Comparison of ENCODE assay signal across 14 mouse cellular contexts in the genomic region with DNA sequence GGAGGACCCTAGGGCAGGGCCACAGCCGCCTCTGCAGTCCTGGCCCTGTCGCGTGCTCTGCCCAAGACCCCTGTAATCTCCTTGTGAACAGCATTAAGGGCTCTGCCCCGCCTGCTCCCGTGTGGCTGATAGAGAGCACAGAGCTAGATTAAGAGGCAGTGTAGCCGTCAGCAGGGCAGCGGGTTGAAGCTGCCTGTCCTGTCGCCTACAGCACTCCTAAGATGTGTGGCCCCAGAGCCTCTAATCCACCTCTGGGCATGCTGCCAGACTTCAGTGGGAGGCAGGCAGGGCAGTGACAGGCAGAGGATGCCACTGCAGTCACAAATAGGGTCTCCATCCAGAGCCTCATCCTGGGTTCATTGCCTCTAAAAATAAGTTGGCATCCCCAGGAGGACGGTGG. TPM values are rescaled to one million over a fixed set of nuclear protein-coding genes. Genes with fewer than 3 reads are reported as not detected.
DNase-seq lines count a peak whose midpoint lies in the region; ATAC-seq and TF ChIP-seq lines count a peak whose summit lies in the region.
"Had no signal": no experiment of that assay in that cellular context is flagged by ENCODE, and none has a peak within 500 bp of the region (broad histone marks: within the 10 kb centered on the region; RNA-seq: fewer than 3 reads in every experiment).

No protein-coding gene starts in this region.

- H3K27ac ChIP-seq in forebrain, embryonic 10.5 days: no peak overlapping the region
- no peak overlapping the region for H3K27ac ChIP-seq in forebrain, postnatal 0 days (ENCODE audit: low read depth, low read length)
- H3K27ac ChIP-seq in hindbrain, embryonic 13.5 days: no peak overlapping the region
- H3K27ac ChIP-seq in hindbrain, embryonic 11.5 days (ENCODE audit: low read depth, low read length): no peak overlapping the region
- 0 out of 2 replicates have a peak overlapping the region, but pooled peaks have one; percentile 28 for H3K27ac ChIP-seq in midbrain, embryonic 10.5 days (replicated peaks)
- no peak overlapping the region for H3K27ac ChIP-seq in gastrocnemius, adult 2 months
- H3K27ac ChIP-seq: kidney, postnatal 0 days had no signal

- intact Hi-C loops in gastrocnemius, adult 2 months (cut with DNase I): no loop called here

- no peak for TF ChIP-seq POLR2A in brain, embryonic 14.5 days (IDR thresholded peaks at IDR 0.05; ENCODE audit: borderline replicate concordance, extremely low read depth, insufficient read depth, insufficient read length, poor library complexity, severe bottlenecking)

- ATAC-seq in forebrain, postnatal 0 days: no peak
- ATAC-seq in hindbrain, embryonic 13.5 days (ENCODE audit: low FRiP score): no peak
- ATAC-seq in hindbrain, embryonic 11.5 days (ENCODE audit: low FRiP score): no peak
- ATAC-seq: hindbrain, embryonic 16.5 days had no signal

- peak overlapping the region; percentile 12; the same call in 1 of the 2 replicates for H3K4me3 ChIP-seq in forebrain, embryonic 10.5 days
- H3K4me3 ChIP-seq in forebrain, postnatal 0 days (ENCODE audit: low read depth, low read length): no peak overlapping the region
- H3K4me3 ChIP-seq in hindbrain, embryonic 13.5 days: no peak overlapping the region
- H3K4me3 ChIP-seq in hindbrain, embryonic 11.5 days (ENCODE audit: low read depth, low read length): no peak overlapping the region
- H3K4me3 ChIP-seq in midbrain, embryonic 10.5 days: peak overlapping the region; percentile 20; the same call in 1 of the 2 replicates
- H3K4me3 ChIP-seq in gastrocnemius, adult 2 months: no peak overlapping the region

- no peaks in the 10 kb centered on the region for H3K9me3 ChIP-seq in forebrain, embryonic 10.5 days
- no peaks in the 10 kb centered on the region for H3K9me3 ChIP-seq in forebrain, postnatal 0 days (ENCODE audit: low read length)
- no peaks in the 10 kb centered on the region for H3K9me3 ChIP-seq in hindbrain, embryonic 13.5 days
- no peaks in the 10 kb centered on the region for H3K9me3 ChIP-seq in hindbrain, embryonic 11.5 days (ENCODE audit: control insufficient read depth, low read length)
- H3K9me3 ChIP-seq in midbrain, embryonic 10.5 days (replicated peaks): no peaks in the 10 kb centered on the region

- no peak overlapping the region for H3K4me2 ChIP-seq in forebrain, postnatal 0 days (ENCODE audit: low read depth)
- H3K4me2 ChIP-seq in hindbrain, embryonic 13.5 days: no peak overlapping the region
- H3K4me2 ChIP-seq in hindbrain, embryonic 11.5 days (replicated peaks; ENCODE audit: low read depth, low read length): no peak overlapping the region

- H3K27me3 ChIP-seq in forebrain, embryonic 10.5 days (ENCODE audit: poor library complexity, severe bottlenecking): no peaks in the 10 kb centered on the region
- no peaks in the 10 kb centered on the region for H3K27me3 ChIP-seq in forebrain, postnatal 0 days (ENCODE audit: insufficient read depth, low read length)
- H3K27me3 ChIP-seq in hindbrain, embryonic 13.5 days: no peaks in the 10 kb centered on the region
- no peaks in the 10 kb centered on the region for H3K27me3 ChIP-seq in hindbrain, embryonic 11.5 days (ENCODE audit: control insufficient read depth, insufficient read depth, low read length)
- no peaks in the 10 kb centered on the region; the same call in 1 of the 2 replicates for H3K27me3 ChIP-seq in midbrain, embryonic 10.5 days (ENCODE audit: low read depth, poor library complexity, severe bottlenecking)

- WGBS in forebrain, embryonic 10.5 days: 87% methylated on average over 9 of the region's 9 CpGs
- WGBS in forebrain, postnatal 0 days: 46% methylated on average over 9 of the region's 9 CpGs
- WGBS in hindbrain, embryonic 13.5 days: 74% methylated on average over 9 of the region's 9 CpGs
- WGBS in hindbrain, embryonic 11.5 days: 90% methylated on average over 9 of the region's 9 CpGs
- WGBS in midbrain, embryonic 10.5 days: 73% methylated on average over 9 of the region's 9 CpGs

- peaks cover 15% of the 10 kb centered on the region for H3K4me1 ChIP-seq in forebrain, embryonic 10.5 days
- H3K4me1 ChIP-seq in forebrain, postnatal 0 days (ENCODE audit: insufficient read depth): no peaks in the 10 kb centered on the region
- peaks cover 10% of the 10 kb centered on the region for H3K4me1 ChIP-seq in hindbrain, embryonic 13.5 days (replicated peaks)
- peaks cover 3% of the 10 kb centered on the region; the same call in 1 of the 2 replicates for H3K4me1 ChIP-seq in hindbrain, embryonic 11.5 days (replicated peaks; ENCODE audit: control insufficient read depth, insufficient read depth, low read length)
- H3K4me1 ChIP-seq in midbrain, embryonic 10.5 days: peaks cover 75% of the 10 kb centered on the region

- TF ChIP-seq CTCF in forebrain, postnatal 0 days (IDR thresholded peaks at IDR 0.05; ENCODE audit: low read depth): no peak
- TF ChIP-seq CTCF in brain, embryonic 14.5 days (IDR thresholded peaks at IDR 0.05; ENCODE audit: borderline replicate concordance, extremely low read depth, insufficient read depth, insufficient read length): no peak
- no peak for TF ChIP-seq CTCF in gastrocnemius, adult 2 months (IDR thresholded peaks at IDR 0.05)

- no peak overlapping the region for H3K9ac ChIP-seq in forebrain, postnatal 0 days
- H3K9ac ChIP-seq in hindbrain, embryonic 13.5 days: peak overlapping the region; percentile 9
- H3K9ac ChIP-seq in hindbrain, embryonic 11.5 days (ENCODE audit: low read depth, low read length): no peak overlapping the region

- peaks cover 77% of the 10 kb centered on the region for H3K36me3 ChIP-seq in forebrain, embryonic 10.5 days (replicated peaks)
- H3K36me3 ChIP-seq in forebrain, postnatal 0 days (ENCODE audit: insufficient read depth): peaks cover 70% of the 10 kb centered on the region
- peaks cover 74% of the 10 kb centered on the region for H3K36me3 ChIP-seq in hindbrain, embryonic 13.5 days
- peaks cover 22% of the 10 kb centered on the region for H3K36me3 ChIP-seq in hindbrain, embryonic 11.5 days (ENCODE audit: control insufficient read depth, insufficient read depth, low read length)
- H3K36me3 ChIP-seq in midbrain, embryonic 10.5 days: peaks cover 80% of the 10 kb centered on the region

- DNase-seq in forebrain, embryonic 10.5 days (ENCODE audit: extremely low spot score, low spot score): no peak
- no peak for DNase-seq in forebrain, postnatal 0 days
- DNase-seq in hindbrain, embryonic 11.5 days (ENCODE audit: low spot score): no peak
- peak; percentile 76 for DNase-seq in brain, embryonic 14.5 days (ENCODE audit: low read depth)
- DNase-seq in midbrain, embryonic 10.5 days (ENCODE audit: low spot score): no peak
- no peak for DNase-seq in gastrocnemius, adult 2 months
- DNase-seq in T-cell, adult 2 months (ENCODE audit: low spot score): no peak
- DNase-seq: adrenal gland, adult 2 months; layer of hippocampus, postnatal 36 days; lung, postnatal 4 days; right cerebral cortex, postnatal 14 days had no signal

RNA-seq across cellular contexts. Expression of gene Ndufs7, which starts 6.8 kb away (rescaled TPM):
- 309 and 314 TPM in 2 replicates for polyA plus RNA-seq in forebrain, embryonic 10.5 days (2016; fragmentation: Nextera tagmentation; extraction: Ambion mirVana)
- 162 and 212 TPM in 2 replicates for total RNA-seq in forebrain, postnatal 0 days (2014; rRNA removed)
- polyA plus RNA-seq in forebrain, postnatal 0 days (2015; fragmentation: Nextera tagmentation; extraction: Ambion mirVana): 343 and 394 TPM in 2 replicates
- 253 and 263 TPM in 2 replicates for polyA plus RNA-seq in hindbrain, embryonic 13.5 days (2015; fragmentation: Nextera tagmentation; extraction: Ambion mirVana)
- 242 and 245 TPM in 2 replicates for polyA plus RNA-seq in hindbrain, embryonic 11.5 days (2014; fragmentation: Nextera tagmentation; extraction: Ambion mirVana)
- polyA plus RNA-seq in brain, embryonic 14.5 days (2012; rRNA removed): 272 and 426 TPM in 2 replicates
- polyA plus RNA-seq in midbrain, embryonic 10.5 days (2016; fragmentation: Nextera tagmentation; extraction: Ambion mirVana): 288 and 314 TPM in 2 replicates
- total RNA-seq in gastrocnemius, adult 2 months (2021): 100 to 1,000 TPM; 496 to 663 TPM

RNA-seq across cellular contexts. Expression of gene Mum1, which starts 15.9 kb away (rescaled TPM):
- polyA plus RNA-seq in forebrain, embryonic 10.5 days (2016; fragmentation: Nextera tagmentation; extraction: Ambion mirVana): 89.4 and 98.3 TPM in 2 replicates
- total RNA-seq in forebrain, postnatal 0 days (2014; rRNA removed): 57.6 and 60.7 TPM in 2 replicates
- polyA plus RNA-seq in forebrain, postnatal 0 days (2015; fragmentation: Nextera tagmentation; extraction: Ambion mirVana): 41.1 and 50.4 TPM in 2 replicates
- polyA plus RNA-seq in hindbrain, embryonic 13.5 days (2015; fragmentation: Nextera tagmentation; extraction: Ambion mirVana): 47.3 and 49.9 TPM in 2 replicates
- polyA plus RNA-seq in hindbrain, embryonic 11.5 days (2014; fragmentation: Nextera tagmentation; extraction: Ambion mirVana): 49.4 and 57.3 TPM in 2 replicates
- 59.1 and 61.2 TPM in 2 replicates for polyA plus RNA-seq in brain, embryonic 14.5 days (2012; rRNA removed)
- 154 and 166 TPM in 2 replicates for polyA plus RNA-seq in midbrain, embryonic 10.5 days (2016; fragmentation: Nextera tagmentation; extraction: Ambion mirVana)
- total RNA-seq in gastrocnemius, adult 2 months (2021): 10 to 100 TPM; 12.2 to 19.2 TPM

RNA-seq across cellular contexts. Expression of gene Gamt, which starts 18.7 kb away (rescaled TPM):
- polyA plus RNA-seq in forebrain, embryonic 10.5 days (2016; fragmentation: Nextera tagmentation; extraction: Ambion mirVana): 18.3 and 19.1 TPM in 2 replicates
- 15.2 and 18.2 TPM in 2 replicates for total RNA-seq in forebrain, postnatal 0 days (2014; rRNA removed)
- 20.8 and 21.8 TPM in 2 replicates for polyA plus RNA-seq in forebrain, postnatal 0 days (2015; fragmentation: Nextera tagmentation; extraction: Ambion mirVana)
- polyA plus RNA-seq in hindbrain, embryonic 13.5 days (2015; fragmentation: Nextera tagmentation; extraction: Ambion mirVana): 22.3 and 24.9 TPM in 2 replicates
- polyA plus RNA-seq in hindbrain, embryonic 11.5 days (2014; fragmentation: Nextera tagmentation; extraction: Ambion mirVana): 30.3 and 30.4 TPM in 2 replicates
- 15.3 and 19.8 TPM in 2 replicates for polyA plus RNA-seq in brain, embryonic 14.5 days (2012; rRNA removed)
- polyA plus RNA-seq in midbrain, embryonic 10.5 days (2016; fragmentation: Nextera tagmentation; extraction: Ambion mirVana): 32.5 and 35.5 TPM in 2 replicates
- total RNA-seq in gastrocnemius, adult 2 months (2021): 10 to 100 TPM; 14.0 to 28.5 TPM

RNA-seq across cellular contexts. Expression of gene Dazap1, which starts 19.2 kb away (rescaled TPM):
- polyA plus RNA-seq in forebrain, embryonic 10.5 days (2016; fragmentation: Nextera tagmentation; extraction: Ambion mirVana): 48.2 and 52.3 TPM in 2 replicates
- total RNA-seq in forebrain, postnatal 0 days (2014; rRNA removed): 120 and 122 TPM in 2 replicates
- 42.4 and 46.1 TPM in 2 replicates for polyA plus RNA-seq in forebrain, postnatal 0 days (2015; fragmentation: Nextera tagmentation; extraction: Ambion mirVana)
- 61.6 and 66.2 TPM in 2 replicates for polyA plus RNA-seq in hindbrain, embryonic 13.5 days (2015; fragmentation: Nextera tagmentation; extraction: Ambion mirVana)
- polyA plus RNA-seq in hindbrain, embryonic 11.5 days (2014; fragmentation: Nextera tagmentation; extraction: Ambion mirVana): 46.8 and 47.3 TPM in 2 replicates
- 158 and 207 TPM in 2 replicates for polyA plus RNA-seq in brain, embryonic 14.5 days (2012; rRNA removed)
- 43.7 and 50.6 TPM in 2 replicates for polyA plus RNA-seq in midbrain, embryonic 10.5 days (2016; fragmentation: Nextera tagmentation; extraction: Ambion mirVana)
- 10 to 100 TPM; 34.2 to 38.4 TPM for total RNA-seq in gastrocnemius, adult 2 months (2021)

RNA-seq across cellular contexts. Expression of gene Rps15, which starts 50.2 kb away (rescaled TPM):
- polyA plus RNA-seq in forebrain, embryonic 10.5 days (2016; fragmentation: Nextera tagmentation; extraction: Ambion mirVana): 1,138 and 1,144 TPM in 2 replicates
- 1,181 and 1,718 TPM in 2 replicates for total RNA-seq in forebrain, postnatal 0 days (2014; rRNA removed)
- polyA plus RNA-seq in forebrain, postnatal 0 days (2015; fragmentation: Nextera tagmentation; extraction: Ambion mirVana): 681 and 897 TPM in 2 replicates
- polyA plus RNA-seq in hindbrain, embryonic 13.5 days (2015; fragmentation: Nextera tagmentation; extraction: Ambion mirVana): 583 and 598 TPM in 2 replicates
- 798 TPM in 2 replicates for polyA plus RNA-seq in hindbrain, embryonic 11.5 days (2014; fragmentation: Nextera tagmentation; extraction: Ambion mirVana)
- 2,157 and 2,683 TPM in 2 replicates for polyA plus RNA-seq in brain, embryonic 14.5 days (2012; rRNA removed)
- 889 and 1,053 TPM in 2 replicates for polyA plus RNA-seq in midbrain, embryonic 10.5 days (2016; fragmentation: Nextera tagmentation; extraction: Ambion mirVana)
- 100 to 1,000 TPM; 634 to 773 TPM for total RNA-seq in gastrocnemius, adult 2 months (2021)

Comparison
In these comparisons a context has a peak if more than half of its experiments do, and no peak if none do; other contexts are left out.
1. H3K4me3 ChIP-seq: peak in forebrain, embryonic 10.5 days (single experiment) and midbrain, embryonic 10.5 days (single experiment); none in forebrain, postnatal 0 days (single experiment), hindbrain, embryonic 13.5 days (single experiment), hindbrain, embryonic 11.5 days (single experiment) and gastrocnemius, adult 2 months (single experiment).